Mouse (Mus musculus) CD8-positive naive resting alpha-beta T cell, adult 2 months (primary cell): ENCODE results near the gene Poglut1.

Experiments
- DNase-seq, 2 experiments: peaks; one replicate each; pipeline ENCODE4 v3.0.0; 2022; ENCODE audit warnings: low read depth in 2 of 2, low spot score in 2 of 2

Gene Poglut1

GRCm38 (mm10) chr16:38476312-38477240 is 73.5 kb downstream of the Poglut1 start:
- DNase-seq, result peak; percentile 27 to 47

GRCm38 (mm10) chr16:38475681-38476311 is 74.3 kb downstream of the Poglut1 start:
- DNase-seq, result no peak
